Mouse (Mus musculus) CH12.LX (cell line): ENCODE measurements around the gene Hipk3.

ENCODE experiments used
- CTCF ChIP-seq, 2 experiments: IDR thresholded peaks in 1 of 2; conservative IDR thresholded peaks in 1 of 2; 2 replicates each; pipeline ENCODE4 v1.5.1; 2011 to 2012; ENCODE audit warnings: low read depth in 2 of 2, low read length in 2 of 2, improper control_type of control experiment in 1 of 2, inconsistent platforms in 1 of 2, mild to moderate bottlenecking in 1 of 2, moderate library complexity in 1 of 2
- EP300 ChIP-seq: IDR thresholded peaks from 2 replicates; pipeline ENCODE4 v1.6.1; 2011; ENCODE audit warnings: low read length, improper control_type of control experiment
- MEF2A ChIP-seq: IDR thresholded peaks from 2 replicates; pipeline ENCODE4 v1.6.1; 2014; ENCODE audit warnings: low read depth, mild to moderate bottlenecking, inconsistent platforms, low read length, improper control_type of control experiment, borderline replicate concordance
- POLR2A ChIP-seq: IDR thresholded peaks from 2 replicates; pipeline ENCODE4 v1.6.1; 2011; ENCODE audit warnings: low read depth, mild to moderate bottlenecking, improper control_type of control experiment, low read length
- SIN3A ChIP-seq: IDR thresholded peaks from 2 replicates; pipeline ENCODE4 v1.6.1; 2012; ENCODE audit warnings: low read length, improper control_type of control experiment, inconsistent platforms

- TF ChIP-seq EP300 (no peak), POLR2A (no peak), MEF2A (no peak), SIN3A (no peak), CTCF (conservative IDR thresholded peaks at IDR 0.05 in 1 of 2, IDR thresholded peaks at IDR 0.05 in 1 of 2; ENCODE audit: low read depth in 2 of 2, low read length in 2 of 2) (no peak)
These were observed 98.3 kb downstream of the Hipk3 start for GRCm38 (mm10) chr2:104395961-104396360.
